Comparison of ENCODE assay signal across 8 mouse cellular contexts in genomic region chr8:106060521-106060920, GRCm38 (mm10). TPM values are rescaled to one million over a fixed set of nuclear protein-coding genes. Genes with fewer than 3 reads are reported as not detected.
DNase-seq lines count a peak whose midpoint lies in the region; ATAC-seq and TF ChIP-seq lines count a peak whose summit lies in the region.

No protein-coding gene starts in this region.

- WGBS in kidney, embryonic 14.5 days = 5% methylated on average over 3 of the region's 3 CpGs
- 5% methylated on average over 3 of the region's 3 CpGs for WGBS in forebrain, postnatal 0 days
- WGBS in midbrain, embryonic 10.5 days = 11% methylated on average over 3 of the region's 3 CpGs

- DNase-seq in kidney, postnatal 14 days = no peak
- DNase-seq in MEL (ENCODE audit: low read depth, low spot score) = peak; percentile 67
- no peak for DNase-seq in forebrain, postnatal 0 days
- no peak for DNase-seq in midbrain, embryonic 10.5 days (ENCODE audit: low spot score)
- no peak for DNase-seq in frontal cortex, adult 2 months (ENCODE audit: extremely low spot score in 1 of 2, low spot score in 1 of 2)
- no peak for DNase-seq in layer of hippocampus, adult 9-10 months (ENCODE audit: low spot score)
- DNase-seq in kidney, adult 8-10 months = no peak

- no peak for TF ChIP-seq EP300 in MEL (IDR thresholded peaks at IDR 0.05; ENCODE audit: low read depth in 1 of 2, low read length in 2 of 2)

- no peak for TF ChIP-seq CTCF in MEL (IDR thresholded peaks at IDR 0.05 in 2 of 3, conservative IDR thresholded peaks at IDR 0.05 in 1 of 3; ENCODE audit: control insufficient read depth in 1 of 3, insufficient read depth in 1 of 3, low read depth in 2 of 3, low read length in 3 of 3, poor library complexity in 1 of 3, severe bottlenecking in 1 of 3)
- no peak for TF ChIP-seq CTCF in forebrain, postnatal 0 days (IDR thresholded peaks at IDR 0.05; ENCODE audit: low read depth)

- H3K36me3 ChIP-seq in kidney, embryonic 14.5 days (ENCODE audit: control insufficient read depth, insufficient read depth, low read length) = no peaks in the 10 kb centered on the region
- H3K36me3 ChIP-seq in MEL (ENCODE audit: control insufficient read depth in 1 of 2, insufficient read depth in 2 of 2, low read length in 2 of 2) = peaks cover 0 to 47% of the 10 kb centered on the region in 2 experiments; a peak in 2 of 4 replicates
- no peaks in the 10 kb centered on the region for H3K36me3 ChIP-seq in forebrain, postnatal 0 days (ENCODE audit: insufficient read depth)
- no peaks in the 10 kb centered on the region for H3K36me3 ChIP-seq in midbrain, embryonic 10.5 days

- peak overlapping the region; percentile 92; the same call in 1 of the 2 replicates for H3K9ac ChIP-seq in kidney, embryonic 14.5 days (ENCODE audit: low read depth, low read length)
- peak overlapping the region; percentile 92 for H3K9ac ChIP-seq in MEL (ENCODE audit: control insufficient read depth, low read depth, low read length, poor library complexity, severe bottlenecking)
- H3K9ac ChIP-seq in forebrain, postnatal 0 days = peak overlapping the region; percentile 74; the same call in 1 of the 2 replicates

- TF ChIP-seq RAD21 in MEL (IDR thresholded peaks at IDR 0.05; ENCODE audit: low read depth, low read length) = no peak

- peak overlapping the region; percentile 60 for H3K4me2 ChIP-seq in kidney, embryonic 14.5 days (replicated peaks; ENCODE audit: low read depth, low read length)
- peak overlapping the region; percentile 53 for H3K4me2 ChIP-seq in forebrain, postnatal 0 days (ENCODE audit: low read depth)

- TF ChIP-seq POLR2A in MEL (IDR thresholded peaks at IDR 0.05; ENCODE audit: control insufficient read depth in 1 of 2, insufficient read depth in 1 of 2, low read depth in 1 of 2, low read length in 2 of 2, poor library complexity in 1 of 2) = no peak

- H3K79me2 ChIP-seq in MEL (ENCODE audit: control insufficient read depth, insufficient read depth, low read length, poor library complexity) = peaks cover 49% of the 10 kb centered on the region

- H3K4me3 ChIP-seq in kidney, embryonic 14.5 days (ENCODE audit: low read length) = peak overlapping the region; percentile 93
- H3K4me3 ChIP-seq in MEL (ENCODE audit: control insufficient read depth in 1 of 2, insufficient read depth in 1 of 2, low read depth in 2 of 2, low read length in 2 of 2) = peak overlapping the region; percentile 90 to 98
- peak overlapping the region; percentile 93 for H3K4me3 ChIP-seq in forebrain, postnatal 0 days (ENCODE audit: low read depth, low read length)
- H3K4me3 ChIP-seq in midbrain, embryonic 10.5 days = peak overlapping the region; percentile 91

- no peak for ATAC-seq in kidney, embryonic 14.5 days (ENCODE audit: low FRiP score, low TSS enrichment)
- ATAC-seq in forebrain, postnatal 0 days = no peak

- H3K27ac ChIP-seq in kidney, embryonic 14.5 days (ENCODE audit: low read depth, low read length) = no peak overlapping the region; the same call in 1 of the 2 replicates
- H3K27ac ChIP-seq in MEL (ENCODE audit: control insufficient read depth, low read depth, low read length) = peak overlapping the region; percentile 68
- H3K27ac ChIP-seq in forebrain, postnatal 0 days (ENCODE audit: low read depth, low read length) = no peak overlapping the region
- no peak overlapping the region for H3K27ac ChIP-seq in midbrain, embryonic 10.5 days (replicated peaks)

- no peaks in the 10 kb centered on the region for H3K27me3 ChIP-seq in kidney, embryonic 14.5 days (ENCODE audit: control insufficient read depth, insufficient read depth, low read length)
- H3K27me3 ChIP-seq in MEL (ENCODE audit: control insufficient read depth in 1 of 2, insufficient read depth in 2 of 2, low read length in 2 of 2) = no peaks in the 10 kb centered on the region
- H3K27me3 ChIP-seq in forebrain, postnatal 0 days (ENCODE audit: insufficient read depth, low read length) = no peaks in the 10 kb centered on the region
- no peaks in the 10 kb centered on the region for H3K27me3 ChIP-seq in midbrain, embryonic 10.5 days (ENCODE audit: low read depth, poor library complexity, severe bottlenecking)

- H3K4me1 ChIP-seq in kidney, embryonic 14.5 days (ENCODE audit: control insufficient read depth, insufficient read depth, low read length) = peaks cover 15% of the 10 kb centered on the region
- H3K4me1 ChIP-seq in MEL (ENCODE audit: control insufficient read depth in 1 of 2, insufficient read depth in 2 of 2, low read length in 2 of 2) = peaks cover 14 to 18% of the 10 kb centered on the region in 2 experiments
- peaks cover 18% of the 10 kb centered on the region; the same call in 1 of the 2 replicates for H3K4me1 ChIP-seq in forebrain, postnatal 0 days (ENCODE audit: insufficient read depth)
- peaks cover 33% of the 10 kb centered on the region for H3K4me1 ChIP-seq in midbrain, embryonic 10.5 days

- no peaks in the 10 kb centered on the region for H3K9me3 ChIP-seq in kidney, embryonic 14.5 days (ENCODE audit: control insufficient read depth, low read length)
- H3K9me3 ChIP-seq in MEL (replicated peaks; ENCODE audit: insufficient read depth, low read length) = no peaks in the 10 kb centered on the region
- no peaks in the 10 kb centered on the region for H3K9me3 ChIP-seq in forebrain, postnatal 0 days (ENCODE audit: low read length)
- no peaks in the 10 kb centered on the region for H3K9me3 ChIP-seq in midbrain, embryonic 10.5 days (replicated peaks)

TF ChIP-seq in MEL, 35 proteins besides CTCF, POLR2A, EP300 and RAD21:
- TF ChIP-seq JUND (IDR thresholded peaks at IDR 0.05; ENCODE audit: low read depth, low read length) (no peak), SIN3A (IDR thresholded peaks at IDR 0.05; ENCODE audit: low read length) (peak; percentile 17; the same call in 1 of the 2 replicates)
TF ChIP-seq in MEL: peak in this region for 1.

RNA-seq across cellular contexts. Expression of gene Nfatc3, which starts 1.9 kb away (rescaled TPM):
- polyA plus RNA-seq in kidney, embryonic 14.5 days (2014; fragmentation: Nextera tagmentation; extraction: Ambion mirVana) = 8.9 and 10.3 TPM in 2 replicates
- total RNA-seq in MEL (2012; rRNA removed) = 14.4 and 16.9 TPM in 2 replicates
- 10 to 100 TPM; 50.2 to 59.3 TPM for polyA plus RNA-seq in MEL (2012; ENCODE audit: insufficient read depth in 1 of 2, insufficient read length in 2 of 2, low read depth in 1 of 2, low replicate concordance in 2 of 2, missing spikeins in 1 of 2)
- 11.4 and 16.0 TPM in 2 replicates for total RNA-seq in forebrain, postnatal 0 days (2014; rRNA removed)
- polyA plus RNA-seq in forebrain, postnatal 0 days (2015; fragmentation: Nextera tagmentation; extraction: Ambion mirVana) = 0.93 and 1.9 TPM in 2 replicates
- 5.3 and 5.9 TPM in 2 replicates for polyA plus RNA-seq in midbrain, embryonic 10.5 days (2016; fragmentation: Nextera tagmentation; extraction: Ambion mirVana)
- polyA plus RNA-seq in frontal cortex, adult 2 months (2012; rRNA removed) = 7.7 TPM in 2 replicates

RNA-seq across cellular contexts. Expression of gene Ddx28, which starts 48.8 kb away (rescaled TPM):
- polyA plus RNA-seq in kidney, embryonic 14.5 days (2014; fragmentation: Nextera tagmentation; extraction: Ambion mirVana) = 13.4 and 19.8 TPM in 2 replicates
- 23.4 and 29.9 TPM in 2 replicates for total RNA-seq in MEL (2012; rRNA removed)
- polyA plus RNA-seq in MEL (2012; ENCODE audit: insufficient read depth in 1 of 2, insufficient read length in 2 of 2, low read depth in 1 of 2, low replicate concordance in 2 of 2, missing spikeins in 1 of 2) = 10 to 100 TPM in 1 of 2 experiments, not detected in 1; 21.8 TPM
- total RNA-seq in forebrain, postnatal 0 days (2014; rRNA removed) = 31.5 and 33.8 TPM in 2 replicates
- 23.7 and 25.3 TPM in 2 replicates for polyA plus RNA-seq in forebrain, postnatal 0 days (2015; fragmentation: Nextera tagmentation; extraction: Ambion mirVana)
- polyA plus RNA-seq in midbrain, embryonic 10.5 days (2016; fragmentation: Nextera tagmentation; extraction: Ambion mirVana) = 22.6 and 23.0 TPM in 2 replicates
- polyA plus RNA-seq in frontal cortex, adult 2 months (2012; rRNA removed) = 9.6 and 11.4 TPM in 2 replicates

RNA-seq across cellular contexts. Expression of gene Dpep2nb, which starts 54.7 kb away (rescaled TPM):
- polyA plus RNA-seq in kidney, embryonic 14.5 days (2014; fragmentation: Nextera tagmentation; extraction: Ambion mirVana) = 0.22 TPM in 1 of 2 replicates, not detected in the other
- total RNA-seq in MEL (2012; rRNA removed) = not detected in 2 replicates
- polyA plus RNA-seq in MEL (2012; ENCODE audit: insufficient read depth in 1 of 2, insufficient read length in 2 of 2, low read depth in 1 of 2, low replicate concordance in 2 of 2, missing spikeins in 1 of 2) = under 1 TPM in 1 of 2 experiments, not detected in 1; 0.14 TPM
- total RNA-seq in forebrain, postnatal 0 days (2014; rRNA removed) = not detected in 2 replicates
- polyA plus RNA-seq in forebrain, postnatal 0 days (2015; fragmentation: Nextera tagmentation; extraction: Ambion mirVana) = not detected in 2 replicates
- polyA plus RNA-seq in midbrain, embryonic 10.5 days (2016; fragmentation: Nextera tagmentation; extraction: Ambion mirVana) = 0.17 TPM in 1 of 2 replicates, not detected in the other
- polyA plus RNA-seq in frontal cortex, adult 2 months (2012; rRNA removed) = not detected in 2 replicates
